Mouse (Mus musculus): ENCODE data around the gene Pex19.
A peak's percentile ranks its signal among the peaks of the same experiment; 100 is the strongest.

Pex19 gene

DNA sequence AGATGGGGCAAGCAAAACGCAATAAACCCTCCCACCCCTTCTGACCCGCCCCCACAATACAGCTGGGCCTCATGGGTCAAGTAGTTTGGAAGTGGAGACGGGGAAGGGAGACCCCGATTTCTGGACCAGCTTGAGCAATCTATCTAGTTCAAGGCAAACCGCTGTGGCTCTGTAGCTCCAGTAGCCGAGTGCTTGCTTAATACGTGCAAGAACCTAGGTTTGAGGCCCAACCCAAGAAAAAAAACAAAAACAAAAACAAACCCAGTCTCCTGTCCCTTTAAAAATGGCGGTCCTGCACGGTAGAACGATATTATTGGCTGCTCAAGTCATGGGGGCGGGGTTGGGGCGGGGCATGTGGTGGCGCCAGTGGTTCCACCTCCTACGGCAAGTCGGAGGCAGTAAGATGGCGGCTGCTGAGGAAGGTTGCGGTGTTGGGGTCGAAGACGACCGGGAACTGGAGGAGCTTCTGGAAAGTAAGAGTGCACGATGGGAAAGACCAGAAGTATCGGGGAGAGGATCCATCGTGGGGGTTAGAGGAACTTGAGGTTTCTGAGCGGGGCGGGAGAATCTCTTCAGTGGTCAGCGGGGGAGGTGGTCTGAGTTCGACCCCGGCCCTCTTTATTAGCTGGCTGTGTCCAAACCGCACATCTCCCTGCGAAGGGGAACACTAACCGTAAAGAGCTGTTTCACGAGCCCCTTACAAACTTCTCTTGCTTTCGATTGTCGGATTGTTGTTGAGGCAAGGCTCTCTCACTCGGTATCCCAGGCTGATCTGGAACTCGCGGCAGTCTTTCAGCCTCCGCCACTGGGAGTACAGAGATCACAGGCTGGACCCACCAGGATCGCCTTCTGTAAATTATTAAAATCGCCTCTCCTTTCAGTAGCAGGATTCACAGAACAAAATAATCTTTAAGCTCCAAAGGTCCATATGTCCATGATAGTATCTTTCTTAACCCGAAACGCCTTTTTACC lies at the start of gene Pex19:
Gene Pex19 (plus strand): TSS at position 380 of the 972 bp plus-strand sequence.
- DNase-seq (ENCODE audit: extremely low spot score, low read depth, low spot score), result no peak

GRCm38 (mm10) chr1:172077981-172078380 lies 48.6 kb upstream of the Pex19 start:
- no peak for DNase-seq (ENCODE audit: extremely low spot score, low read depth, low spot score)

- peak; percentile 69 for DNase-seq (ENCODE audit: extremely low spot score, low read depth, low spot score)
These were observed 44.3 kb upstream of the Pex19 start, which contains the start of the genes Copa and Ncstn for GRCm38 (mm10) chr1:172082101-172082898. Gene Copa (plus strand): TSS chr1:172082529. Gene Ncstn (minus strand): TSS chr1:172082795.

GRCm38 (mm10) chr1:172082899-172083445 lies 43.6 kb upstream of the Pex19 start:
- DNase-seq (ENCODE audit: extremely low spot score, low read depth, low spot score), result no peak

DNA sequence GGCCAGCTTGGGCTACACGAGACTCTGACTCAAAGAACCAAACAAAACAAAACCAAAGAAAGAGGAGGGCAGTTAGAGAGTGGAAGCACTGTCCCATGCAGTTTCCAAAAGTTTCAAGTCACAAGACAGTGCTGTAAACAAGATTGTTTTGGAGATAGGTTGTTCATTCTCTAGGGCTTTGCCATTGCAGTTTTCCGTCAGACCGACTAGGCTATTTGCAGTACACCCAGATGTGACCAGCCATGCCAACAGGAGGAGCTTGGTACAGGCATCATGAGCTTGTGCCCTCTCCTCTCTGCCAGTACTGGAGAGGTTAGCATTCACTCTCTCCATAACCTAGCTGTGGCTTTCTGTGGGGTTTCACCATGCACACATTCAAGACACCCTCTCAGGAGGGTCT lies 33.0 kb upstream of the Pex19 start:
- DNase-seq (ENCODE audit: extremely low spot score, low read depth, low spot score), result no peak

GRCm38 (mm10) chr1:172094295-172094694 lies 32.3 kb upstream of the Pex19 start:
- no peak for DNase-seq (ENCODE audit: extremely low spot score, low read depth, low spot score)

DNA sequence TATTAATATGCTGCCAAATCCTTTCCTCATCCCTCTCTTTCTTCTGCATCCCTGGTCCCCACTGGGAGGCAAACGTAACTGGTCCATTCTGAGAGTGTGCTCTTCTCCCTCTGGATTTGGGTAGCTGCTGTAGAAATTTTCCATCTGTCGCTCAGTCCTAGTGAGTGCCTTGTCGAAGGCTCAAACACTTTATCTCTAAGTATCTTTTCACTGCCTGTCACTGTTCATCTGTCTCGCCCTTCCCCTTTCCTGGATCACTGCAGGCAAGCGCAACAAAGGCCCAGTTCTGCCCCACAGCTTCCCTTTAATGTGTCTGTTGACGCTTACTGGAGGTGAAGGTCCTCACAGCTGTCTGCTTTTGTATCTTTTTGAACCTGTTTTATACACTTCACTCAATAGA lies 31.4 kb upstream of the Pex19 start:
- no peak for DNase-seq (ENCODE audit: extremely low spot score, low read depth, low spot score)

GRCm38 (mm10) chr1:172099325-172100033 lies 27.1 kb upstream of the Pex19 start:
- no peak for DNase-seq (ENCODE audit: extremely low spot score, low read depth, low spot score)

- no peak for DNase-seq (ENCODE audit: extremely low spot score, low read depth, low spot score)
These were observed 22.9 kb upstream of the Pex19 start for GRCm38 (mm10) chr1:172103619-172104018.

DNA sequence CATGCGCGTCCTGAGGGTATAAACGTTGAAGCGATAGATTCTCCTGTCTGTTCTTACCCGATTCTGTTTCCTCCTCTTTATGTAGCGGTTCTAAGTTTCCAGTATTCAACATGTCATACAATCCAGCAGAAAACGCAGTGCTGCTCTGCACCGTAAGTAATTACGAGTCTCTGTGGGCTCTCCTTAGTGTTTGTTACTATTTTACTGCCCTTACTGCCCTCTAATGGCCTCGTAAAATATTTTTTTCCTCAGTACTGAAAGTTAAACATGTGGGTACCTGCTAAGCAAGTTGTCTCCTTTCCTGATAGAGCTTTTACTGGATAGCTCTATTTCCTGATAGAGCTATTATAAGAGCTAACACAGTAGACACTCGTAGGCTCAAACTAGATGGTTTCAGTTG lies 21.5 kb upstream of the Pex19 start:
- no peak for DNase-seq (ENCODE audit: extremely low spot score, low read depth, low spot score)

GRCm38 (mm10) chr1:172107777-172108477 lies 18.6 kb upstream of the Pex19 start:
- DNase-seq (ENCODE audit: extremely low spot score, low read depth, low spot score), result no peak

- no peak for DNase-seq (ENCODE audit: extremely low spot score, low read depth, low spot score)
These were observed 9.6 kb upstream of the Pex19 start for GRCm38 (mm10) chr1:172116948-172117347.

DNA sequence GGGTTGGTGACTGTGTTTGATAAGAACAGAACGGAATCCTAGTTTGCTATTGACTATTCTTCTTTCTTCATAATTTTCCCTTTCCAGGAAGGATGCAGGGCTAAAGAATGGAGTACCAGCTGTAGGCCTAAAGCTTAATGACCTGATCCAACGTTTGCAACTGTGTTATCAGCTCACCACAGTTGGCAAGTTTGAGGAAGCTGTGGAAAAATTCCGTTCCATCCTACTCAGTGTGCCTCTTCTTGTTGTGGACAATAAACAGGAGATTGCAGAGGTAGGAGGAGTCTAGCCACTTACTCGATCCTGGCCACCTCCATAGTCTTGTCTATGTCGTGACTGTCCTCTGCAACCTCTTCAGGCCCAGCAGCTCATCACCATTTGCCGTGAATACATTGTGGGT lies 7.5 kb upstream of the Pex19 start:
- DNase-seq (ENCODE audit: extremely low spot score, low read depth, low spot score), result no peak

DNA sequence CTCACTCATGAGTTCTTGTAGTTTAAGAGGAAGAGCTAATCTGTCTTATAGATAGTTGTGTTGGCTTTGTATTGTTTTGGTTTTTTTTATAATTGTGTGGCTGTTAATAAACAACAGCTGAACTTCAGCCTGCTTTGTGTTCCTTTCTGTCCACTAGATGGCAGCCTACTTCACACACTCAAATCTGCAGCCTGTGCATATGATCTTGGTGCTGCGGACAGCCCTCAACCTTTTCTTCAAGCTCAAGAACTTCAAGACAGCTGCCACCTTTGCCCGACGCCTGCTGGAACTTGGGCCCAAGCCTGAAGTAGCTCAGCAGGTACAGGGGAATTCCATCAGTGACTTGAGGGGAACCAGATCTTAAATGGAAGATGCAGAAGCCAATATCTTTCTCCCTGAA lies 6.8 kb upstream of the Pex19 start:
- no peak for DNase-seq (ENCODE audit: extremely low spot score, low read depth, low spot score)

DNA sequence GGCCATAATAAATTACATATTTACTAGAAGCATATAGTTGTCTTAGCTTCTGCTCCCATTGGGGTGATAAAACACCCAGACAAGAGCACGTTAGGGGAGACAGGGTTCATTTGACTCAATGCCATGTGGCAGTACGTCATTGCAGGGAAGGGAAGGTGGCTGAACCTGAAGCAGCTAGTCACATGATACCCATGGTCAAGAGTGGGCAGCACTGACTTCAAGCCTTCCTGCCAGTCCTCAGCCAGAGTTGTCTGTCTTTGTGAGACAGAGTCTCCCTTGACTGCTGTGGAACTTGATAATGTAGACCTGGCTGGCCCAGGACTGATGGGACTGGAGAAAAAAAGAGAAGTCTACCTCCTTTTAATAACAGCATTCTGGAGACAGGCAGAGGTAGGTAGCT lies 3.9 kb upstream of the Pex19 start:
- no peak for DNase-seq (ENCODE audit: extremely low spot score, low read depth, low spot score)

DNA sequence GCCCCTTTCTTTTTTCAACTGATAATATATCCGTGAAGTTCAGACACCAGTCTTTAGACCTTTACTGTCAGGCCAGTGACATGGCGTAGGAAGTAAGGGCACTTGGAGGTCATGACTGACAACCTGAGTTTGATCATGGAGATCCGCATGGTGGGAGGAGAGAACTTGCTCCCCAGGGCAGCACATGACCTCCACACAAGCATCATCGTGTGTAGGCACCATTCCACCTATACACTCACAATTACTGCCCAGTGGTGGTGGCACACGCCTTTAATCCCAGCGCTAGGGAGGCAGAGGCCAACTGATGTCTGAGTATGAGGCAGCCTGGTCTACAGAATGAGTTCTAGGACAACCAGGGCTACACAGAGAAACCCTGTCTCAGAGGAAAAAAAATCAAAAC lies 2.0 kb upstream of the Pex19 start:
- DNase-seq (ENCODE audit: extremely low spot score, low read depth, low spot score), result no peak

GRCm38 (mm10) chr1:172127487-172127886 lies 932 bp downstream of the Pex19 start:
- DNase-seq (ENCODE audit: extremely low spot score, low read depth, low spot score), result no peak

- DNase-seq (ENCODE audit: extremely low spot score, low read depth, low spot score), result no peak
These were observed 2.0 kb downstream of the Pex19 start for GRCm38 (mm10) chr1:172128563-172128962.

DNA sequence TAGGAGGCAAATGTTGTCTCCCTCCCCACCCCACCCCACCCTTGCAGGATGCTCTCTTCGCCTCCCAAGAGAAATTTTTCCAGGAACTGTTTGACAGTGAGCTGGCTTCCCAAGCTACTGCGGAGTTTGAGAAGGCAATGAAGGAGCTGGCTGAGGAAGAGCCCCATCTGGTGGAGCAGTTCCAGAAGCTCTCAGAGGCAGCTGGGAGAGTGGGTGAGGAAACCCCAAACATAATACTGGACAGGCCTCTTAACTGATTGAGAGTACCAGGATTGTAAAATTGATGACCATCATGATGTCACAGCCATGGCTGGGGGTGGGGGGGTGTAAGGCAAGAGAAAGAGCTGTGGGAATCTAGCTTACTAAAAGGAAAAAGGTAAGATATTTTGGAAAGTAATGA lies 2.6 kb downstream of the Pex19 start:
- DNase-seq (ENCODE audit: extremely low spot score, low read depth, low spot score), result no peak

- no peak for DNase-seq (ENCODE audit: extremely low spot score, low read depth, low spot score)
These were observed 3.2 kb downstream of the Pex19 start for GRCm38 (mm10) chr1:172129780-172130179.
